Mouse (Mus musculus): ENCODE data around the gene Hsf2bp. TPM values are rescaled to one million over a fixed set of nuclear protein-coding genes. Genes with fewer than 3 reads are reported as not detected.

The Hsf2bp gene
- polyA plus RNA-seq, 2 experiments = 0.59 to 0.74 TPM

GRCm38 (mm10) chr17:32013659-32014058 lies 22.5 kb downstream of the Hsf2bp start:
- DNase-seq (ENCODE audit: low spot score) (no peak), ATAC-seq (ENCODE audit: low FRiP score, low read depth) (no peak)
- no peak for TF ChIP-seq POLR2A (IDR thresholded peaks at IDR 0.05; ENCODE audit: borderline replicate concordance, extremely low read depth, insufficient read depth, insufficient read length)
- Histone ChIP-seq H3K27me3 (ENCODE audit: control insufficient read depth, insufficient read depth, low read length) (no peaks in the 10 kb centered on the region), H3K4me3 (replicated peaks; ENCODE audit: low read length) (no peak overlapping the region), H3K9me3 (ENCODE audit: control insufficient read depth, low read length) (no peaks in the 10 kb centered on the region), H3K27ac (replicated peaks; ENCODE audit: low read depth, low read length) (no peak overlapping the region), H3K4me2 (replicated peaks; ENCODE audit: low read depth, low read length, severe bottlenecking) (no peak overlapping the region), H3K4me1 (ENCODE audit: control insufficient read depth, insufficient read depth, low read length) (no peaks in the 10 kb centered on the region), H3K9ac (ENCODE audit: low read depth, low read length, severe bottlenecking) (no peak overlapping the region), H3K36me3 (ENCODE audit: control insufficient read depth, insufficient read depth, low read length) (no peaks in the 10 kb centered on the region)

- Histone ChIP-seq H3K9ac (ENCODE audit: low read depth, low read length, severe bottlenecking) (no peak overlapping the region), H3K27me3 (ENCODE audit: control insufficient read depth, insufficient read depth, low read length) (no peaks in the 10 kb centered on the region), H3K4me2 (replicated peaks; ENCODE audit: low read depth, low read length, severe bottlenecking) (no peak overlapping the region), H3K36me3 (ENCODE audit: control insufficient read depth, insufficient read depth, low read length) (no peaks in the 10 kb centered on the region), H3K4me3 (replicated peaks; ENCODE audit: low read length) (no peak overlapping the region), H3K4me1 (ENCODE audit: control insufficient read depth, insufficient read depth, low read length) (no peaks in the 10 kb centered on the region), H3K9me3 (ENCODE audit: control insufficient read depth, low read length) (no peaks in the 10 kb centered on the region), H3K27ac (replicated peaks; ENCODE audit: low read depth, low read length) (no peak overlapping the region)
- no peak for TF ChIP-seq POLR2A (IDR thresholded peaks at IDR 0.05; ENCODE audit: borderline replicate concordance, extremely low read depth, insufficient read depth, insufficient read length)
- no peak for DNase-seq (ENCODE audit: low spot score)
- WGBS = 51% methylated on average over 3 of the region's 3 CpGs
- ATAC-seq (ENCODE audit: low FRiP score, low read depth) = no peak
Observed at GRCm38 (mm10) chr17:32012254-32012653, 23.9 kb downstream of the Hsf2bp start.

GRCm38 (mm10) chr17:32011694-32012093 lies 24.5 kb downstream of the Hsf2bp start:
- Histone ChIP-seq H3K9me3 (ENCODE audit: control insufficient read depth, low read length) (no peaks in the 10 kb centered on the region), H3K4me3 (replicated peaks; ENCODE audit: low read length) (no peak overlapping the region), H3K9ac (ENCODE audit: low read depth, low read length, severe bottlenecking) (no peak overlapping the region), H3K4me2 (replicated peaks; ENCODE audit: low read depth, low read length, severe bottlenecking) (no peak overlapping the region), H3K36me3 (ENCODE audit: control insufficient read depth, insufficient read depth, low read length) (no peaks in the 10 kb centered on the region), H3K4me1 (ENCODE audit: control insufficient read depth, insufficient read depth, low read length) (no peaks in the 10 kb centered on the region), H3K27ac (replicated peaks; ENCODE audit: low read depth, low read length) (no peak overlapping the region), H3K27me3 (ENCODE audit: control insufficient read depth, insufficient read depth, low read length) (no peaks in the 10 kb centered on the region)
- DNase-seq (ENCODE audit: low spot score) (no peak), ATAC-seq (ENCODE audit: low FRiP score, low read depth) (no peak)
- no peak for TF ChIP-seq POLR2A (IDR thresholded peaks at IDR 0.05; ENCODE audit: borderline replicate concordance, extremely low read depth, insufficient read depth, insufficient read length)
- WGBS = 78% methylated on average over 6 of the region's 6 CpGs

GRCm38 (mm10) chr17:32006800-32007199 lies 29.3 kb downstream of the Hsf2bp start:
- no peak for TF ChIP-seq POLR2A (IDR thresholded peaks at IDR 0.05; ENCODE audit: borderline replicate concordance, extremely low read depth, insufficient read depth, insufficient read length)
- DNase-seq (ENCODE audit: low spot score) (no peak), ATAC-seq (ENCODE audit: low FRiP score, low read depth) (no peak)
- H3K36me3 ChIP-seq (ENCODE audit: control insufficient read depth, insufficient read depth, low read length) = no peaks in the 10 kb centered on the region
- no peaks in the 10 kb centered on the region for H3K27me3 ChIP-seq (ENCODE audit: control insufficient read depth, insufficient read depth, low read length)
- H3K9ac ChIP-seq (ENCODE audit: low read depth, low read length, severe bottlenecking) = no peak overlapping the region
- 78% methylated on average over 5 of the region's 5 CpGs for WGBS
- no peak overlapping the region for H3K27ac ChIP-seq (replicated peaks; ENCODE audit: low read depth, low read length)
- H3K4me2 ChIP-seq (replicated peaks; ENCODE audit: low read depth, low read length, severe bottlenecking) = no peak overlapping the region
- H3K4me3 ChIP-seq (replicated peaks; ENCODE audit: low read length) = no peak overlapping the region
- H3K9me3 ChIP-seq (ENCODE audit: control insufficient read depth, low read length) = no peaks in the 10 kb centered on the region
- H3K4me1 ChIP-seq (ENCODE audit: control insufficient read depth, insufficient read depth, low read length) = no peaks in the 10 kb centered on the region

GRCm38 (mm10) chr17:32003251-32003650 lies 32.9 kb downstream of the Hsf2bp start:
- DNase-seq (ENCODE audit: low spot score) = no peak
- WGBS = 86% methylated on average over 3 of the region's 3 CpGs
- Histone ChIP-seq H3K36me3 (ENCODE audit: control insufficient read depth, insufficient read depth, low read length) (no peaks in the 10 kb centered on the region), H3K4me3 (replicated peaks; ENCODE audit: low read length) (no peak overlapping the region), H3K27ac (replicated peaks; ENCODE audit: low read depth, low read length) (no peak overlapping the region), H3K4me2 (replicated peaks; ENCODE audit: low read depth, low read length, severe bottlenecking) (no peak overlapping the region), H3K4me1 (ENCODE audit: control insufficient read depth, insufficient read depth, low read length) (no peaks in the 10 kb centered on the region), H3K27me3 (ENCODE audit: control insufficient read depth, insufficient read depth, low read length) (no peaks in the 10 kb centered on the region), H3K9ac (ENCODE audit: low read depth, low read length, severe bottlenecking) (no peak overlapping the region), H3K9me3 (ENCODE audit: control insufficient read depth, low read length) (no peaks in the 10 kb centered on the region)
- no peak for ATAC-seq (ENCODE audit: low FRiP score, low read depth)
- TF ChIP-seq POLR2A (IDR thresholded peaks at IDR 0.05; ENCODE audit: borderline replicate concordance, extremely low read depth, insufficient read depth, insufficient read length) = no peak

GRCm38 (mm10) chr17:31998351-31998750 lies 37.8 kb downstream of the Hsf2bp start:
- 63% methylated on average over 1 of the region's 1 CpGs for WGBS

More at GRCm38 (mm10) chr17:31998351-31998750, 37.8 kb downstream of the Hsf2bp start:
- Histone ChIP-seq H3K27ac (replicated peaks; ENCODE audit: low read depth, low read length) (no peak overlapping the region), H3K9me3 (ENCODE audit: control insufficient read depth, low read length) (no peaks in the 10 kb centered on the region), H3K27me3 (ENCODE audit: control insufficient read depth, insufficient read depth, low read length) (no peaks in the 10 kb centered on the region), H3K36me3 (ENCODE audit: control insufficient read depth, insufficient read depth, low read length) (no peaks in the 10 kb centered on the region), H3K9ac (ENCODE audit: low read depth, low read length, severe bottlenecking) (no peak overlapping the region), H3K4me2 (replicated peaks; ENCODE audit: low read depth, low read length, severe bottlenecking) (no peak overlapping the region), H3K4me1 (ENCODE audit: control insufficient read depth, insufficient read depth, low read length) (no peaks in the 10 kb centered on the region), H3K4me3 (replicated peaks; ENCODE audit: low read length) (no peak overlapping the region)
- ATAC-seq (ENCODE audit: low FRiP score, low read depth) (no peak), DNase-seq (ENCODE audit: low spot score) (no peak)
- TF ChIP-seq POLR2A (IDR thresholded peaks at IDR 0.05; ENCODE audit: borderline replicate concordance, extremely low read depth, insufficient read depth, insufficient read length) = no peak

All from limb, embryonic 14.5 days (tissue).